Mouse (Mus musculus): ENCODE results near the gene Syn3. TPM values are rescaled to one million over a fixed set of nuclear protein-coding genes. Genes with fewer than 3 reads are reported as not detected.

The Syn3 gene
- polyA plus RNA-seq, 1 experiment from 2014 or later, result 0.99 TPM

- ATAC-seq (replicated peaks; ENCODE audit: insufficient number of reproducible peaks, low FRiP score, low TSS enrichment), result no peak
- peaks cover 21% of the 10 kb centered on the region; the same call in 1 of the 2 replicates for H3K4me1 ChIP-seq (ENCODE audit: control insufficient read depth, insufficient read depth, low read length)
These were observed 198.9 kb downstream of the Syn3 start for GRCm38 (mm10) chr10:86299795-86300194.

GRCm38 (mm10) chr10:86298326-86298725 is 200.4 kb downstream of the Syn3 start:
- no peak overlapping the region for H3K4me2 ChIP-seq

More at GRCm38 (mm10) chr10:86299795-86300194, 198.9 kb downstream of the Syn3 start:
- Histone ChIP-seq H3K36me3 (ENCODE audit: control insufficient read depth, insufficient read depth, low read length) (no peaks in the 10 kb centered on the region), H3K27me3 (ENCODE audit: control insufficient read depth, insufficient read depth, low read length) (peaks cover 8% of the 10 kb centered on the region; the same call in 1 of the 2 replicates), H3K27ac (ENCODE audit: low read depth, low read length) (0 out of 2 replicates have a peak overlapping the region, but pooled peaks have one; percentile 3), H3K9me3 (replicated peaks; ENCODE audit: control insufficient read depth, low read length) (no peaks in the 10 kb centered on the region), H3K9ac (ENCODE audit: low read depth, low read length) (0 out of 2 replicates have a peak overlapping the region, but pooled peaks have one; percentile 60), H3K4me2 (peak overlapping the region; percentile 91), H3K4me3 (ENCODE audit: low read depth, low read length) (peak overlapping the region; percentile 78)
- WGBS (ENCODE audit: insufficient replicate concordance), result 25% methylated on average over 6 of the region's 6 CpGs

GRCm38 (mm10) chr10:86297307-86297706 is 201.4 kb downstream of the Syn3 start:
- H3K27ac ChIP-seq (ENCODE audit: low read depth, low read length), result no peak overlapping the region
- ATAC-seq (replicated peaks; ENCODE audit: insufficient number of reproducible peaks, low FRiP score, low TSS enrichment), result no peak
- WGBS (ENCODE audit: insufficient replicate concordance), result 87% methylated on average over 2 of the region's 2 CpGs

More at GRCm38 (mm10) chr10:86298326-86298725, 200.4 kb downstream of the Syn3 start:
- no peak for ATAC-seq (replicated peaks; ENCODE audit: insufficient number of reproducible peaks, low FRiP score, low TSS enrichment)
- H3K4me3 ChIP-seq (ENCODE audit: low read depth, low read length), result no peak overlapping the region
- H3K9me3 ChIP-seq (replicated peaks; ENCODE audit: control insufficient read depth, low read length), result no peaks in the 10 kb centered on the region
- no peak overlapping the region for H3K9ac ChIP-seq (ENCODE audit: low read depth, low read length)
- peaks cover 12% of the 10 kb centered on the region for H3K27me3 ChIP-seq (ENCODE audit: control insufficient read depth, insufficient read depth, low read length)
- 67% methylated on average over 6 of the region's 6 CpGs for WGBS (ENCODE audit: insufficient replicate concordance)
- no peaks in the 10 kb centered on the region for H3K36me3 ChIP-seq (ENCODE audit: control insufficient read depth, insufficient read depth, low read length)
- H3K27ac ChIP-seq (ENCODE audit: low read depth, low read length), result no peak overlapping the region
- H3K4me1 ChIP-seq (ENCODE audit: control insufficient read depth, insufficient read depth, low read length), result peaks cover 17% of the 10 kb centered on the region; the same call in 1 of the 2 replicates

GRCm38 (mm10) chr10:86296111-86296510 is 202.6 kb downstream of the Syn3 start:
- peaks cover 12% of the 10 kb centered on the region for H3K27me3 ChIP-seq (ENCODE audit: control insufficient read depth, insufficient read depth, low read length)
- WGBS (ENCODE audit: insufficient replicate concordance), result 5% methylated on average over 14 of the region's 14 CpGs
- peak overlapping the region; percentile 20 for H3K4me3 ChIP-seq (ENCODE audit: low read depth, low read length)
- H3K4me2 ChIP-seq, result peak overlapping the region; percentile 62
- H3K9ac ChIP-seq (ENCODE audit: low read depth, low read length), result no peak overlapping the region
- H3K36me3 ChIP-seq (ENCODE audit: control insufficient read depth, insufficient read depth, low read length), result no peaks in the 10 kb centered on the region
- 0 out of 2 replicates have a peak, but pooled peaks cover 4% of the 10 kb centered on the region for H3K4me1 ChIP-seq (ENCODE audit: control insufficient read depth, insufficient read depth, low read length)
- H3K9me3 ChIP-seq (replicated peaks; ENCODE audit: control insufficient read depth, low read length), result no peaks in the 10 kb centered on the region
- ATAC-seq (replicated peaks; ENCODE audit: insufficient number of reproducible peaks, low FRiP score, low TSS enrichment), result no peak
- no peak overlapping the region for H3K27ac ChIP-seq (ENCODE audit: low read depth, low read length)

More at GRCm38 (mm10) chr10:86297307-86297706, 201.4 kb downstream of the Syn3 start:
- Histone ChIP-seq H3K4me2 (no peak overlapping the region), H3K9me3 (replicated peaks; ENCODE audit: control insufficient read depth, low read length) (no peaks in the 10 kb centered on the region), H3K27me3 (ENCODE audit: control insufficient read depth, insufficient read depth, low read length) (peaks cover 12% of the 10 kb centered on the region), H3K36me3 (ENCODE audit: control insufficient read depth, insufficient read depth, low read length) (no peaks in the 10 kb centered on the region), H3K4me3 (ENCODE audit: low read depth, low read length) (no peak overlapping the region), H3K9ac (ENCODE audit: low read depth, low read length) (no peak overlapping the region), H3K4me1 (ENCODE audit: control insufficient read depth, insufficient read depth, low read length) (peaks cover 11% of the 10 kb centered on the region; the same call in 1 of the 2 replicates)

GRCm38 (mm10) chr10:86295454-86296098 is 203.1 kb downstream of the Syn3 start:
- peaks cover 12% of the 10 kb centered on the region for H3K27me3 ChIP-seq (ENCODE audit: control insufficient read depth, insufficient read depth, low read length)
- no peak for ATAC-seq (replicated peaks; ENCODE audit: insufficient number of reproducible peaks, low FRiP score, low TSS enrichment)
- WGBS (ENCODE audit: insufficient replicate concordance), result 11% methylated on average over 13 of the region's 13 CpGs
- H3K4me1 ChIP-seq (ENCODE audit: control insufficient read depth, insufficient read depth, low read length), result 0 out of 2 replicates have a peak, but pooled peaks cover 4% of the 10 kb centered on the region
- H3K36me3 ChIP-seq (ENCODE audit: control insufficient read depth, insufficient read depth, low read length), result no peaks in the 10 kb centered on the region
- H3K9ac ChIP-seq (ENCODE audit: low read depth, low read length), result no peak overlapping the region
- H3K4me3 ChIP-seq (ENCODE audit: low read depth, low read length), result peak overlapping the region; percentile 20
- peak overlapping the region; percentile 62 for H3K4me2 ChIP-seq
- H3K27ac ChIP-seq (ENCODE audit: low read depth, low read length), result no peak overlapping the region
- H3K9me3 ChIP-seq (replicated peaks; ENCODE audit: control insufficient read depth, low read length), result no peaks in the 10 kb centered on the region

- Histone ChIP-seq H3K27ac (ENCODE audit: low read depth, low read length) (no peak overlapping the region), H3K36me3 (ENCODE audit: control insufficient read depth, insufficient read depth, low read length) (no peaks in the 10 kb centered on the region), H3K9me3 (replicated peaks; ENCODE audit: control insufficient read depth, low read length) (no peaks in the 10 kb centered on the region), H3K27me3 (ENCODE audit: control insufficient read depth, insufficient read depth, low read length) (peaks cover 12% of the 10 kb centered on the region), H3K4me2 (no peak overlapping the region), H3K9ac (ENCODE audit: low read depth, low read length) (no peak overlapping the region), H3K4me3 (ENCODE audit: low read depth, low read length) (no peak overlapping the region), H3K4me1 (ENCODE audit: control insufficient read depth, insufficient read depth, low read length) (0 out of 2 replicates have a peak, but pooled peaks cover under 1% of the 10 kb centered on the region)
- no peak for ATAC-seq (replicated peaks; ENCODE audit: insufficient number of reproducible peaks, low FRiP score, low TSS enrichment)
- 65% methylated on average over 10 of the region's 10 CpGs for WGBS (ENCODE audit: insufficient replicate concordance)
These were observed 203.9 kb downstream of the Syn3 start for GRCm38 (mm10) chr10:86294599-86295365.

- Histone ChIP-seq H3K4me3 (ENCODE audit: low read depth, low read length) (no peak overlapping the region), H3K27me3 (ENCODE audit: control insufficient read depth, insufficient read depth, low read length) (peaks cover 12% of the 10 kb centered on the region), H3K36me3 (ENCODE audit: control insufficient read depth, insufficient read depth, low read length) (no peaks in the 10 kb centered on the region), H3K4me2 (no peak overlapping the region), H3K9me3 (replicated peaks; ENCODE audit: control insufficient read depth, low read length) (no peaks in the 10 kb centered on the region), H3K9ac (ENCODE audit: low read depth, low read length) (no peak overlapping the region), H3K4me1 (ENCODE audit: control insufficient read depth, insufficient read depth, low read length) (no peaks in the 10 kb centered on the region), H3K27ac (ENCODE audit: low read depth, low read length) (no peak overlapping the region)
- 66% methylated on average over 1 of the region's 1 CpGs for WGBS (ENCODE audit: insufficient replicate concordance)
- ATAC-seq (replicated peaks; ENCODE audit: insufficient number of reproducible peaks, low FRiP score, low TSS enrichment), result no peak
These were observed 204.8 kb downstream of the Syn3 start for GRCm38 (mm10) chr10:86293880-86294279.

- Histone ChIP-seq H3K27ac (ENCODE audit: low read depth, low read length) (no peak overlapping the region), H3K4me1 (ENCODE audit: control insufficient read depth, insufficient read depth, low read length) (no peaks in the 10 kb centered on the region)
- 67% methylated on average over 8 of the region's 8 CpGs for WGBS (ENCODE audit: insufficient replicate concordance)
These were observed 208.5 kb downstream of the Syn3 start for GRCm38 (mm10) chr10:86290109-86290771.

More at GRCm38 (mm10) chr10:86290109-86290771, 208.5 kb downstream of the Syn3 start:
- no peak overlapping the region for H3K4me3 ChIP-seq (ENCODE audit: low read depth, low read length)
- H3K9me3 ChIP-seq (replicated peaks; ENCODE audit: control insufficient read depth, low read length), result no peaks in the 10 kb centered on the region
- no peak overlapping the region for H3K9ac ChIP-seq (ENCODE audit: low read depth, low read length)
- peaks cover 4% of the 10 kb centered on the region; the same call in 1 of the 2 replicates for H3K27me3 ChIP-seq (ENCODE audit: control insufficient read depth, insufficient read depth, low read length)
- no peak for ATAC-seq (replicated peaks; ENCODE audit: insufficient number of reproducible peaks, low FRiP score, low TSS enrichment)
- no peak overlapping the region for H3K4me2 ChIP-seq
- no peaks in the 10 kb centered on the region for H3K36me3 ChIP-seq (ENCODE audit: control insufficient read depth, insufficient read depth, low read length)

All from heart, embryonic 11.5 days (tissue).